Mouse (Mus musculus): ENCODE data around the gene Sdk2.

Sdk2 gene

DNA sequence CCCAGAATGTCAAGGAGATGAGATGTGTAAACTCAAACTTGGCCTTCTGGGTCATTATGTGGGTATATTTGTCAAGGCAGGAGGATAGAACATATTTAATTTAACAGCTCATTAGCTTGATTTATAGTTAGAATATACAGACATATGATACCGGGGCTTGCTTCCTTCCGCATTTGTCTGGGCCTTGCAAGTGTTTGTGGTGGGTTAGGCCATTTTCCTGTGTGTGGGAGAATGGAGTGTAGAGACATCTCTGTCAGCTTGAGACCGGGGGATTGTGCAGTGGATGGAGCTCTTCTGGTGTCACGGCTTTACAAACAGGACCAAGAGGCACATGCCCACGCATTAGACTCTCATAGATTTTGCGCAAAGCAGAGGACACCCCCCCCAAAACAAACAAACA lies 235.2 kb downstream of the Sdk2 start:
- no peak for DNase-seq (ENCODE audit: low spot score)

DNA sequence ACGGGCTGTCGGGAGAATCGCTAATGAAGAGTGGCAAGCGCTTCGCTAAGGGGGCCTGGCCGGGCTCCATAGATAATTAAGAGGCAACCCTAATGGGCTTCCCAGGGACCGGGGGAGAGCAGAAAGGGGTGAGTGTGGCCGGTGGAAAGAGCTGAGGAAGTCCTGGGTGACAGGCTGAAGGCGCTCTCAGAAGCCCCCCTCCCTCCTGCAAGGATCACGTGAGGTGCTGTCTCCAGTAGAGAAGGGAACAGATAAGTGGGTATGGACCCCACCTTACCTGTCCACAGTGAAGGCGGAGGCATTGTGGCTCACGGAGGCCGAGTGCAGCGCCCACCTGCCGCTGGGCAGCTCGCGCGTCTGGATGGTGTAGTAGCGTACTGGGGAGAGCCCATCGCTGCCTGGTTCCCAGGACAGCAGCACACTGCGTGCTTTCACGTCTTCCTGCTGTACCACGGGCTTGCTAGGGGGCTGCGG lies 238.7 kb downstream of the Sdk2 start:
- DNase-seq (ENCODE audit: low spot score): no peak

DNA sequence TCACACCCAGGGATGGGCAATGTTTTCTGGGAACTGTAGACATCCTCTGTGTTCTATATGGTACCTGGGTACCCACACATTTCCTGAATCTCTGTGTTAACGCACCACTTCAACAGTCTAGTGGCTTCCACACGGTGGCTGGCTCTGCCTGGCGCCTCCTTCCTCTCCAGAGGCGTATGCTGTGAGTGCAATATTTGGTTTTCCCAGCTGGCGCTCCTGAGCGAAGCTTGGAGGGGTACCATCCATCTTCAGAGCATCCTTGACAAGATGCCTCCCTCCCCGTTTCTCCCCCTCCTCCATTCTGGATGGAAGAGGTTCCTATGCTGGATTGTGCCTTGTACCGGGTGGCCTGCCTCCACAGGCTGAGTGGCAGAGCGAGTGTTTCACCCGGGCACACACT lies 246.8 kb downstream of the Sdk2 start:
- DNase-seq (ENCODE audit: low spot score): no peak

DNA sequence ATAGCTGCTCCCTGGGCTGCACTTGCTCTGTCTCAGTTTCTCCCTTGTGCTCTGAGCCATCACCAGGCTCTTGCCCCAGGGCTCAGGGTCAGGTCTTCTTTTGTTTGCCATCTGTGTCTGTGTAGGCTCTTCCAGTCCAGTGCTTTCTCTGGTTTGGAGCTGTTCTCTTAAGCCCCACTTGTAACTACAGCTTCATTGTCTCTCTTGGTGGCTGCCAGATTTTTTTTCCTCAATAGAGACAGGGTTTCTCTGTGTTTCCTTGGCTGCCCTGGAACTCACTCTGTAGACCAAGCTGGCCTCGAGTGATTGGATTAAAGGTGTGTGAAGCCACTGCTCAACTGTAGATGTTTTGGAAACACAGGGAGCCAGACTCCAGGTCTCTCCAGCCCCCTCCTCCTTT lies 247.8 kb downstream of the Sdk2 start:
- no peak for DNase-seq (ENCODE audit: low spot score)

DNA sequence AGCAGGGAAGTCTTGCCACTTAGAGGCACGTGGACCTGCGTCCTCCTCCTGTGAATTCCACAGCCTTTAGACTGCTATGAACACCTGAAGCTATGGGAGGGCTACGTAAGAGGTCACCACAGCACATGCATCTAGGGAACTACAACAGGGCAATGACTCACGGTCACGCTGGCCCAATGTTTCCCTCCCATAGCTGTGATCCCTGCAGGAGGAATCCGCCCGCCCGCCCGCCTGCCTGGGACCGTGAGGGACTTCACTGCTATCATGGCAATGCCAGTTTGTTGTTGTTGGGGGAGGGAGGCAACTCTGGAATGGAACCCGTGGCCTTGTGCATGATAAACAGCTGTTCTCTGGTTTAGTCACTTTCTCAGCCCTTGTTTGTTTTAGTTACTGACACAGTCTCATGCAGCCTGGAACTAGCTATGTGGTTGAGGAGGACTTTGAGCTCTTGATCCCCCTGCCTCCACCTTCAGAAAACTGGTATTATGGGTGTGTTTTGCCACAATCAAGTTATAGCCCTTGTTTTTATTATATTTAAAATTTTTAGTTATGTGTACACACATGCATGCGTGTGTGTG lies 249.8 kb downstream of the Sdk2 start:
- no peak for DNase-seq (ENCODE audit: low spot score)

DNA sequence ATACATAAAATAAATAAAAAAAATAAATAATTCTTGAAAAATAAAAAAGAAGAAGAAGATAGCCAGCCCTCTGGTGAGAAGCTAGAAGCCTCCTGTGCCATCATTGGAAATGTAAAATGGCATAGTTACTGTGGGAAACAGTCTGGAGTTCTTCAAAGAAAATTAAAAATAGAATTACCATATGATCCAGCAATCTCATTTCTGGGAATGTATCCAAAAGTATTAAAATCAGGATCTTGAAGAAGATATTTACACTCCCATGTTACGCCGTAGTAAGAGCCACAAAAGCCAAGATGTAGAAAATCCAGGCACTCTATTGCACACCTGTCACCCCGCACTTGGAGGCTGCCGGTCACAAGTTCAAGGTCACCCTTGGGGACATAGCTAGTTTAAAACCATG lies 250.4 kb downstream of the Sdk2 start:
- DNase-seq (ENCODE audit: low spot score): no peak

DNA sequence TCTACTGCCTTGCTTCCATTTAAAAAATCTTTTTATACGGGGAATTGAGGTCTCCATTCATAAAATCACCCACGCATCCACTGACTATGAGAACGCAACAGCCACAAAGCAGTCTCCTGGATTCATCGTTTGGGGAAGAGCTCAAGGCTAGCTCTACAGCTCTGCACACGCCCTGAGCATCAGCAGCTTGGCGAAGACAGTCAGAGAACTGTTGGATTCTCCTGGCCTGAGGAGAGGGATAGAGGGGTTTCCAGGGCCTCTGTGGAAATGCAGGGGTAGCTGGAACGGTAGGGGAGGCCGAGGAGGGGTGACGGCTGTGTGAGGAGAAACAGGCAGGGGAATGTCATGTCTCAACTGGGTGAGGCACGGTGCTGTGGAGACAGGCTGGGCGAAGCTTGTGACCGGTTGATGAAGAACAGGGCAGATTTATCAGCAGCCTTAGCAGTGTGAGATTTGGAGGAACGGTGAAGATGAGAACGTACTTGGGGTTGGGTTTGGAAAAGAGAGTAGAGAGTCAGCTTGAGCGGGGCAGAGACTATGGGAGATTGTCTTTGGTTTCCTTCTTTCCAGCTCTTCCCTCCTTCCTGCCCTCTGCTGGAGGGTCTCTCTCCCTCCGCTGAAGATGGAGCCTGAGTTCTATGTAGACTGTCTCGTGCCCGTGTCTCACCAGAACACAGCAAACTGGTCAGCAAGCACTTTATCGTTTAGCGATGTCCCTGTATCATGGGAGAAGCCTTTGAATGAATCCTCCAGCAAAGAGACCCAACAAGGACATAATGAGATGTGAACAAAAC lies 255.1 kb downstream of the Sdk2 start:
- DNase-seq (ENCODE audit: low spot score): no peak

DNA sequence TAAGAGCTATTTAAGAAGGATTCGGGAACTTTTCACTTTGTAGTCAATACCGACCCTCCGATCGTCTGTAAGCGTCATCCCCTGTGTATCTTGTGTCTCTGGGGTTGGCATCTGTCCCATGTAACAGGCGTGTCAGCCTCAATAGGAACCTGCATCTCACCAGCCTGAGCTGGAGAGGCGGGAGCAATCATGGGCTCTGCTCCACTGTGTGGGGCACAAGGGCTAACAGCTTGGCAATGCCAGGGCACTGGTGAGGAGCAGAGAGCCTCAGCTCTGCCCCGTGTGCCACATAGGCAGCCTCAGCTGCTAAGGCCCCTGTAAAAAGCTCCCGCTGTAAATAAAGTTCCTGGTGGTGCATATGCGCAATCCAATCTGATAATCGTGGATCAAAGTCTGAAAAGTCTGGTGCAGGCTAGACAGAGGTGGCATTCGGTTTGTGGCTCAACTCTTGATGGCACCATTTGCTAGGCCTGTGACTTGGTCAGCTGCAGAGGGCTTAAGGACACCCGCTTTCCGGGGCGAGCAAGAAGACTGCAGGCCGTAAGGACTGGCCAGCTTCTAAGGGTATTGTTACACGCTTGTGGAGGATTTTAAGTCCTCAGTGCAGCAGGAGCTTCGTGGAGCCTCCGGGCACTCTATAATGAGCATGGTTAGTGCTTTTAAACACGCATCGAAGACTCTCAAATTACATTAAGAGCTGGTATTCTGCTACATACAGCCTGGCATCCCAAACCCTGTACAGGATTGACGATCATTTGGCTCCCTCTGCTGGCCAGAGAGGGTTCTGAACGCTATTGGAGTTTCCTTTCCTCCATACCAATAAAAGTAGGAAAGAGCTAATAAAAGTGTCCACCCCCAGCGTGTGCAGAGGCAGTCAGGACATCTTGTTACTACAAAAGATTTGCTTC lies 256.0 kb downstream of the Sdk2 start:
- DNase-seq (ENCODE audit: low spot score): peak; percentile 42

DNA sequence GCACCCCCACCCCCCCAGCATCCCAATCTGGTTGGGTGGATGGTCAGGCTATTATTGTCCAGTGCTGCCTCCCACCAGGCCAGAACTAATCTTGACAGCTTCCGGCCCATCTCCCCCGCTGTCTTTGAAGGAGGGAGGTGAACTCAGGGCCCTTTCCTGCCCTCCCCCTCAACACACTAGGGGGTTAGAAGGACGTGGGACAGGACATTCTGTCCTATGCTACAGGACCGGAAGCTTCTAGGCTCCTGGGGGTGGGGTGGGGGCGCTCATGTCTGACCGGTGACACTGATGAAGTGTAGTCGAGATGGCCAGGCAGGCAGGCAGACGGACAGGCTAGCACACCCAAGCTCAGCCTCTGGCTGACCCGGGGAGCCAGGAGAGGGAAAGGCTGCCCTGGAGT lies 259.8 kb downstream of the Sdk2 start:
- no peak for DNase-seq (ENCODE audit: low spot score)

DNA sequence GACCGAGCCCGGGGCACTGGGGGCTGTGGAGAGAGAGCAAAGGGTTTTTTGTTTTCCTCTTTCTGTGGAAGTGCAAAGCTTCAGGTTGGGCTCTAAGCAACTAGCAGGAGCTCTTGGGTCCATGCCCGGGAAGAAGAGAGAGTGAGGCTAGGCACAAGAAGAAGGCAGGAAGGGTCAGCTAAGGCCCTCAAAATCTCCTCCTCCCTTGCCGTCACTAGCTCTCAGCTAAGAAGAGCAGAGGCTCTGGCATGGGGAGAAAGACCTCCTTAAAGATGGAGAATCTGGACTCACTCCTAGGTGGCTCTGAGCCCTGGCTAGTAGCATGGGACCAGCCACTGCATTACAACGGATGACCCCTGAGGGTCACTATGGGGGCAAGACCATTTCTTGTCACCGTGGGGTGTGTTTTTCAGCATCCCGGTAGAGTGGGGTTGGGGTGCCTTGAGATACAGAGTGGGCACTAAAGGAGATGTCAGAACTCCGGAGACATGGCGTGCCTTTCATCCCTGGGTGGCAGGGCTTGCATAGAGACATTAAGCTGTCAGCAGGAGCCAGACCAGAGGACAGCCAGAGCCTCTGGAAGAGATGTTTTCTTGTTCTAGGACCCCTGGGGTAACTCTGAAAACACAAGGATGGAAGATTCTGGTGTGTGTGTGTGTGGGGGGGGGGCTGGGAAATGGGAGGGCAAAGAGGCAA lies 260.3 kb downstream of the Sdk2 start:
- DNase-seq (ENCODE audit: low spot score): no peak

DNA sequence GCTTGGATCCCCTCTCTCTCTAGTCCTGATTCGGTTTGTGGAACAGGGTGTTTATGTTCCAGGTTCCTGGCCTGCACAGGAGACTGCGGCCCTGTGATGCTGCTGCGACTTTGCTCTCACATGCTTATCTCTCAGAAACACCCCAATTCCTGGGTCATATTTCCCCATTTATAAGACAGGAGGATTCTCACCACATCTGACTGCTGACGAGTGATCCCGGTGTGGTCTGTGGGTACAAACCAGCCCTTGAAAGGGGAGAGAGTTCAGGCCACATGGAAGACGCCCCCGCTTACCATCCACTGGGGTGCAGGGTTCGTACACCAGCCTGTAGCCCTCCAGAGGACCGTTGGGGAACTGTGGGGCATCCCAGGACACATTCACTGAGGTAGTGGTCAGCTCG lies 260.9 kb downstream of the Sdk2 start:
- no peak for DNase-seq (ENCODE audit: low spot score)

DNA sequence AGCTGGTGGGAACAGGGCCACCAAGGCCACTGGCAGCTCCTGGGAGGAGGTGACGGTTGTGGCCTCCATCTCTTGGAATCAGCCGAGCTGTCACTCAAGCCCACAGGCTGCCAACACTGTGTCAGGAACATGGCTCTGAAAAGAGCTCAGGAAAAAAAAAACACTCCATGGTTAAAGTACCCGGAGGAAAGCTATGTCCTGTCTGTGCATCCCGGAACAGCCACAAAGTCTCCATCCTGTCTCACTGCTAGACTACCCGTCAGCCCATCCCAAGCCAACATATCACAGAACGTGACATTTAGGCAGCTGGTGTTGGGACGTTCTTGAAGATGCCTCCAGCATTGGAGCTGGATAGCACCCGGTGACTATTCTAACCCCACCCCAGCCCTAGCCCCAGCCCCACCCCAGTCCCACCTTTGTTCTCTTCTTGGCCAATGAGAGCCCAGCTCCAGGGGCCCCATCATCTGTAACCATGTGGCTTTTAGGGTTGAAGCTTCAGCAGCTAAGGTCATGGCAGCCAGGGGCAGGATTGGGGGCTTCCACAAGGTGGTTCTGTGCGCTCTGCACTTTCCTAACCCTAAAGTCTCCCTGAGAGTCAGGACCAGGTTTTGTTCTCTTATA lies 263.4 kb downstream of the Sdk2 start:
- no peak for DNase-seq (ENCODE audit: low spot score)

DNA sequence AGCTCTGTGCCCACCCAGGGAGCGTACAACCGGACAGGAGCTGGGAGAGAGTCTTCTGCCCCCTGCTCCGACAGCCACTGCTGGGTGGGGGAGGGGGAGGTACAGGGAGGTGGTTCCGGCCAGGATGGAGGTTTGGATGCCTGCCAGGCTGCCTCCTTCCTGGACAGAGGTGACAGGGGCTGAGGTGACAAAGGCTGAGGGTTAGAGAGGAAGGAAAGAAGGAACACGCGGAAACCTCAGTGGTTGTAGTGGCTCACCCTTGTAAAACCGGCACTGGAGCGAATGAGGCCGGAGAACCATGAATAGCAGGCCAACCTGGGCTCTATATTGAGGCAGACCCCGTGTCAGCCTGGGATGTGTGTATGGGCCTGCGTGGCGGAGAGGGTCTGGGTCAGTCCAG lies 264.4 kb downstream of the Sdk2 start:
- DNase-seq (ENCODE audit: low spot score): no peak

DNA sequence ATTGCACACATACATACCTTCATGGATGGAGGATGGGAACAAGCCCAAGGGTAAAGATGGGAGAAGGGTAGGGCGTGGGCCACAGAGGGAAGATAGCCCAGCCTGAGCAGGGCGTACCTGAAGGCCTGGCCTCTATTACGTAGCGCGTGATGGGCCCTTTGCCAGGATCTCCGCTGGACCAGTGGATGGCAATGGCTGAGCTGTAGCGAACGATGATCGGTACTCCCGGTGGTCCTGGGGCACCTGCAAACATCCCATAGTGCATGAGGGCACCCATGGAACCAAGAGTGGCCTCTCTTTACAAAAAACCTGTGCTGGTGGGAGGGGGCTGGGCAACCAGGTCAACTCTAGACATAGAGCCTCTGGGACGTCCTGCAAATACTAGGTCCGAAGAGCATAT lies 266.8 kb downstream of the Sdk2 start:
- no peak for DNase-seq (ENCODE audit: low spot score)

DNA sequence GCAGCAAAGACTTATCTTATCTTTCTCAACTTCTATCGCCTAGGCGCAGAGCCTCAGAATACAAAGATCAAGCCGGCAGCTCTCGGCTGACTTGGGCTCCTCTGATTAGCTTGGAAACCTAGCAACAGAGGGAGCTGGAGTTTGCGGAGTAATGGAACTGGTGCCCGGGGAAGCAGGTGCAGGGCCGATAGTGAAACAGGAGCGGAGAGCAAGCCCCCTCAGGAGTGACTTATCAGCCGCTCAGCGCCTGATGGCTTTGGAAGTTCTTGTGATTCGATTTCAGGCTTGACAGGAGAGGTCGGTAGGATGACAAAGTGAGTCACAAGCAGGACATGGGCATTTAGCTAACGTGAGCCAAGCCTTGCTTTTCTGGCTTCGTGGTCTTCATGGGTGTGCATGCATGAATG lies 267.8 kb downstream of the Sdk2 start:
- no peak for DNase-seq (ENCODE audit: low spot score)

DNA sequence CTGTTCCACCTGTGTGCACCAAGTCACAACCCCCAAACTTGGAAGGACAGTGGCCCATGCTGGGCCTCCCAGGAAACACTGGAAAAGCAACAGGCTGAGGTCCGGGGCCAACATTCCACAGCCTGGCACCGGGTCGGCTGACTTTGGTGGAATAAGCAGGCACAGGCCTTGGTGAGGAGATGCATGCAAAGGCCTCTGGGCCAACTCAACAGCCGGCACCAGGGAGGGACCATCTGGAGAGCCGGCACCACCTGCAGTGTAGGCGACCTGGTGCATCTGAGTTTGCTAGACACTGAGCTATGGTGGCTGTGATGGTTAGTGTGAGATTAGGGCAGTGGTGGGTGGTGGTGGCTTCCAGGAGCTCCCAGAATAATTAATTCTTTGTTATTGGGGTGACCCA lies 268.8 kb downstream of the Sdk2 start:
- DNase-seq (ENCODE audit: low spot score): no peak

DNA sequence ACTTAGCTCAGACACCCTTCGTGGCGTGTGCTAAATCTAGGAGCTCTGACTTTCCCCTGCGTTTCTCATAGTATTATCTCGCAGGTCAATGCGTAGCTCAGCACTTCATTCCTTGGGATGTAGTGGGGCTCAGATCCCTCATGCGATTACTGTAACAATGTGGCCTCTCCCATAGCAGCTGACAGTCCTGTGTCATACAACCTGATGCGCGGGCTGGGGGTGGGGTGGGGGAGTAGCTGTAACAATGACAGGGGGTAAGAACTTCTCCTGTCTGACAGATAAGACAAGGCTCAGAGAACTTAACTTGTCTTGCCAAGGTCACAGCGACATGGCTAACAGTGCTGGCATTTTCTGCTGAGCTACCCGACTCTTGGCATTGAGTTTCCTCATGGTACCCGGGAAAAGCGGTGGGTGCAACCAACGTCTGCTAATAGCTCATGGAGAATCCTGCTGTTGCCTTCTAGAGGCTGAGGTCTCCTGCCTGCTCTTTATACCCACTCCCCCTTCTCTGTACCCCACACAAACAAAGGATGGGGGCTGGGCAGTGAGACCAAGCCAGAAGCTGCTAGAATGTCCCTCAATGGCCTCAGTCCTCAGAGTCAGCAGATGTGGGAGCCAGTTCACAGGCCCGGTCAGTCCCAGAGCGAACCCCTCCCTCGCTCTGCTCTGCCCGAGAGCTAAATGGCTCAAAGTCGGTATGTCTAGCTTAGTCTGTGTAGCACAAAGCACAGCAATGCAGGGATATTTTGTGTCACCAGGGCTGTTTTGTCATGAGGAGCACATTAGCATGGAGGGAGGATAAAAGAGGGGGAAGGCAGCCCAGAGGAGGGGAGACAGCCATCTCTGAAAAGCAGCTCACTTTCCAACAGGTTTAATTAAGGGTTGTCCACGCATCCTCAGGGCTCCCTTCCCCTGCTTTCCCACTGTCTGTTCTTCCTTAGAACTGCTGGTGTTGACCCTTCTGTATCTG lies 269.5 kb downstream of the Sdk2 start:
- DNase-seq (ENCODE audit: low spot score): no peak

DNA sequence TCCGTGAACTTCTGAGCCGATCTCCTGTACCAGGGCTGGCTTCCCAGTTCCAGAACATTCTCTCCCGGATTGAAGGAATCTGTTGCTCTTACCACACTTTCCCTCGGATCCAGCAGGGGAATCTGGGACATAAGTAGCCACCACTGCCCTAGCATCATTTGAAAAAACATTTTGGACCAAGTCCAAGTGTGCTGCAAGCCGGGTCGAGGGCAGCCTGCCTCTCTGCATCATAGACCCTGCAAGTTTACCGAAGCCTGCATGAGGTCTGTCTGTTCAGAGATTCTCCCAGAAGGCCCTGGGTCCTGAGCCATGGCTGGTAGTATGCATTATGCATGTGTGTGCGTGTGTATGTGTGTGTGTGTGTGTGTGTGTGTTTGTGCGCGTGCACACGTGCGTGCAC lies 271.0 kb downstream of the Sdk2 start:
- no peak for DNase-seq (ENCODE audit: low spot score)

DNA sequence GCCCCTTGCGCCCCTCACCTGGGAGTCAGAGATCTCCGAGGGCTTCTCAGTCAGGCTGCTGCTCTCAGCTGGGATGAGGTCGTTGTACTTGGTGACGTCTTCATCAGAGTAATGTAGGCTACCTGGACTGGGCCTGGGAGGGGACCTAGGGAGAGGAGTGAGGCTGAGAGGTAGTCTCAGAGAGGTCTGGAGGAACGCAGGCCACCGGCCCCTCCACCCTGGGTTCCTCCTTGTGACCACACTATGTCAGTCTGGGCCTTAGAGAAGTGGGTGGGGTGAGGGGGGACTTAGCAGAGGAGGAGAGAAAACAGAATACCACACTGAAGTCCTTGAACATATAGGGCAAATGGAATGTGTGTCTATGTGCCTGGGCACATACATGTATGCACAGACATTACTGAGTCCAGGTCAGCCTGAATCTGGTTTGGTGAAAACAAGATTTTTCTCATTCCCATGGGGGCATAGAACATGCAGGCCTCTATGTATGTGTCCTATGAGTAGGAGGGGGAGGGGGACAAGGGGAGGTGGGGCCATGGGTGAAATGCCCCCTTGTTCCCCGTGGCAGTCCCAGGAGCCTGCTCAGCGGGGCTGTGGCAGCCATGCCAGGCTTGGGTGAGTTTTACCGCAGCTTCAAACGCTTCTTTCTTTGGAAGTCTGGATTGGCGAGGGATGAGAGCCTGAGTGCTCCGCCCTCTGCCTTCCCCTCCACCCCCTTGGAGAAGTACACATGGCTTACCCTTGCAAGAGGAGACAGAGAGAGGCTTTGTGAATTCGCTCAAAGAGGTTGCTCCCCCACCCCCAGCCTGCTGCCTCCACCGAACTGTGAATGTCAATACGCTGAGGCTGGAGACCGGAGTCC lies 275.3 kb downstream of the Sdk2 start:
- DNase-seq (ENCODE audit: low spot score): no peak

DNA sequence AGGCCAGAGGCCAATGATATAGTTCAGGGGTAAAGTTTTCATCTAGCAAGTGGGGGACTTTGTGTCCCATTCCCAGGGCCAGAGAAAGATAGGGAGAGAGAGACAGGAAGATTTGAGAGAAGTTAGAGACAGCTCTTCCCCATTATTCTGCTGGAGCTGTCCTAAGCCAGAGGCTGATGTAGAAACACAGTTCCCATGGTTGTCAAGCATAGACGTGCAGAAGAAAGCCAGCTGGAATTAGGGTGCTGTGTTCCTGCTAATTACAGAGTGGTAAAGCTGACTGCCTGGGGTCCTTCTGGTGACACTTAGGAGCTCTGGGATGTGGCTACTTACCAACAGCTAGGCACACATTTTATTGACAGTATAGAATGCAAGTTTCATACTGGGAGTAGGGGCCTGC lies 277.7 kb downstream of the Sdk2 start:
- DNase-seq (ENCODE audit: low spot score): no peak

Measured in urinary bladder, postnatal 10 days (tissue).